Mouse (Mus musculus) CD4-positive, CD25-positive, alpha-beta regulatory T cell, adult 4 months (primary cell): ENCODE results near the gene Mars. TPM values are rescaled to one million over a fixed set of nuclear protein-coding genes. Genes with fewer than 3 reads are reported as not detected.

Experiments used
- ATAC-seq: one replicate; pipeline ENCODE4 v1.8.0; 2017
- polyA plus RNA-seq, 2 experiments: library from polyadenylated mRNA; unstranded; fragments of 100-300 nt; shearing (Covaris generic); gene quantifications; one replicate each; pipeline ENCODE4 v1.2.1; 2017

The Mars gene
- polyA plus RNA-seq, 2 experiments from 2014 or later = 20.4 to 33.2 TPM

DNA sequence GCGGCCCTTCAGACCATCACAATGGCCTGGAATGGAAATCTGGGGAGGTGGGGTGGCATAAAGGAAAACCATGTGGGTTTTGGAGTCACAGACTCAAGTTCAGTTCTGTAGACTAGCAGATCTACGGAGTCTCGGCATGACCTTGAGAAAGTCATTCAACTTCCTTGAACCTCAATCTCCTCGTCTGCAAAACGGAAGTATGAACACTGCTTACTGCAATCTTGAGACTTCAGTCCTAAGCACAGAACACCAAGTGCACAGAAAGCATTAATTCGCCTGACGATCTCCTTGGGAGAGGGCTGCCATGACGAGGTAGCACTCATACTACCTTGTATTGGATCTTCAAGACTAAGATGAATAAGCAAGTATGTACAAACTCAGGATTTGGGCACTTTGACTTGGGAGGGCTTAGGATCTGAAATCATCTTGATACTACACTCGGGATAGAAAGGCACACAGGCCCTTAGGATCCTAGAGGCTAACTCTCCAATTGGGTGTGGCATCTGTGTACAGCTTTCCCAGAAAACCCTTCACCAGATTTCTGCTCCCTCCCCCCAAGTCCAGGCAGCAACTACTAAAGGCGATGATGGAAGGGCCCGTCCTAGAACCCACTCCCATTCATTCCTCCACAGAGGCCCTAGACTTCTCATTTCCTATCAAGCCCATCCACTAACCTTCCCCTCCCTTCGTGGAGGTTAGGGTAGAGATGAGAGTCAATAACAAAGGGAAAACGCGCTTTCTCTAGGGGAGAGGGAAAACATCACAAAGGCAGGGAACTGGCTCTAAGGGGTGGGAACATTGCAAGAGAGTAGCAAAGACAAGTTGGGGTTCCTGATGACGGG lies 49.7 kb downstream of the Mars start:
- ATAC-seq = no peak

DNA sequence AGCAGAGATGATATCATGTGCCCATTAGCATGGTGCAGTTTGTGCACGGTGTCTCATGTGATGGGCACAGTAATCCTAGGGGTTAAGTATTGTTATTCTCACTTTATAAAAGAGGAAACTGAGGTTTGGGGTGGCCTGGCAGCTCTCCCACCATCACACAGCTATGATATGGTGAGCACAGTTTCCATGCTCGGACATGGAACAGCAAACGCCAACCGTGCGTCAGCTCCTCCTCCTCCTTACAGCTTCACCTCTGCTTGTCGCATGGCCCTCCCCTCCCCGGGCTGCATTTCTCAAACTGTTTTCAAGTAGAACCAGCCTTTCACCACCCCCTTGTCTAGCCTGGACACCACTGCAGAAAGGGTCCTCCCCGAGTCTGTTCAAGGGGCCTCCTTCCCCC lies 53.1 kb downstream of the Mars start:
- no peak for ATAC-seq

DNA sequence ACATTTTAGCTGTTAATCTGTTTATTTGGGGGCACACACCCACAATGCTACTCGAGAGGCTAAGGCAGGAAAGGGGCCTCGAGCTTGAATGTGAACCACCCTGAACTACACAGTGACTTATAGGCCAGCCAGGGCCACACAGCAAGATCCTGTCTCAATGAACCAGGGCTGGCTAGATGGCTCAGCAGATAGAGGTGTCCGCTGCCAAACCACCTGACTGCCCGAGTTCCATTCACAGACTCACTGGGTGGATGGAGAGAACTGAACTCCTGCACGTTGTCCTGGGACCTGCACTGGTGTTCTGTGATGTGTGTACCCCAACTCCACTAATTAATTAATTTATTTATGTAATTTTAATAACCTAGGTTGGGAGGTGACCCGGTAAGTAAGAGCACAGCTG lies 53.8 kb downstream of the Mars start:
- no peak for ATAC-seq

DNA sequence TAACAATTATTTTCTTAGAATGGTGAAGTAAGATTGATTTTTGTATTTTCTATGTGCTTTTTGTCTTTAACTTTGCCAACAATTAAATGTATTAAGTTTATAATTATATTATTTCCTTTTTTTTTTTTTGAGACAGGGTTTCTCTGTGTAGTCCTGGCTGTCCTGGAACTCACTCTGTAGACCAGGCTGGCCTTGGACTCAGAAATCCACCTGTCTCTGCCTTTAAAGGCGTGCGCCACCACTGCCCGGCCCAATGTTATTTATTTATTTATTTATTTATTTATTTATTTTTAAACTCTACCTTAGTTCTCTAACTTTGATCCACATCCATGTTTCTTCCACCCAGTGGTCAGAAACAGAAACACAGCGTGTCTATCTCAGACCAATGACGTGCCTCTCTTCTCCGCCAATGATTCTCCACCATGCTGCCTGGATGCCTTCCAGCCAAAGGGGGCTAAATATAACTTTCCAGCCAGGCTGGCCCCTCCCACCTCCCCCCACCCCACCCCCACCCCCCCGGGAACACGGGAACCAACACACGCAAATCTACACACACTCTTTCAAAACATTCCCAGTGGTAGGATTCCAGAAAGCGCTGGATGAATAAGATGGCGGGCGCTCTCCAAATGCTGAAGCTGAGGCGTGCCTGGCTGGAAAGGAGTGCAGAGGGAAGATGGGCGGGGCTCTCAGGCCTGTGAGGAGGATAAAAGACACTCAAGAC lies 55.8 kb downstream of the Mars start:
- no peak for ATAC-seq

DNA sequence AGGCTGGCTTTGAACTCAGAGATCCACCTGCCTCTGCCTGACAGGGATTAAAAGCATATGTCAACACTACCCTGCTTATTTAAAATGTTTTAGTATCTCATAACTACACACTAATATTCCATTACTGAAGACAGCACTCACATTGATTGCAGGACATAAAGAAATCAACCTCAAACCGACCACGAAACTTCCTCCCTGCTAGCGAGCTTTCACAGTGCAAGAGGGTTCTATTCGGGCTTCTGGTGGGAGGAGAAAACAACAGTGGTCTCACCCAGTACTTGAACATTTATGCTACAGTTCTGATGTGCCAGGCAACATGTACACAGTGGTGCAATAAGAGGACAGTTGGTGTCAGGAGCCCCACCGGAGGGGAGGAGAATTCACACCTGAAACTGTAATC lies 60.8 kb downstream of the Mars start:
- ATAC-seq = no peak

Other genes starting within 250 kb of the Mars start
- 100 to 1,000 TPM; 294 to 347 TPM for gene Cdk4, start 248.3 kb downstream of the Mars start, polyA plus RNA-seq
- 100 to 1,000 TPM in 1 of 2 experiments, 10 to 100 TPM in 1; 87.4 to 109 TPM for gene Tspan31, start 241.5 kb downstream of the Mars start, polyA plus RNA-seq
- gene Agap2, start 236.5 kb downstream of the Mars start, polyA plus RNA-seq = 10 to 100 TPM; 29.8 to 34.6 TPM
- gene Os9, start 190.7 kb downstream of the Mars start, polyA plus RNA-seq = 100 to 1,000 TPM in 1 of 2 experiments, 10 to 100 TPM in 1; 78.1 to 142 TPM
- 100 to 1,000 TPM; 166 to 206 TPM for gene B4galnt1, start 146.6 kb downstream of the Mars start, polyA plus RNA-seq
- gene Slc26a10, start 131.1 kb downstream of the Mars start, polyA plus RNA-seq = 1 to 10 TPM; 2.6 to 2.8 TPM
- gene Arhgef25, start 121.7 kb downstream of the Mars start, polyA plus RNA-seq = under 1 TPM in 1 of 2 experiments, not detected in 1; 0.38 TPM
- 10 to 100 TPM; 39.4 to 42.2 TPM for gene Dtx3, start 116.1 kb downstream of the Mars start, polyA plus RNA-seq
- gene Pip4k2c, start 100.2 kb downstream of the Mars start, polyA plus RNA-seq = 10 to 100 TPM; 24.2 to 39.3 TPM
- gene Kif5a, start 48.4 kb downstream of the Mars start, polyA plus RNA-seq = not detected
- 10 to 100 TPM; 43.8 to 48.0 TPM for gene Dctn2, start 45.4 kb downstream of the Mars start, polyA plus RNA-seq
- gene Mbd6, start 22.8 kb downstream of the Mars start, polyA plus RNA-seq = 10 to 100 TPM in 1 of 2 experiments, 1 to 10 TPM in 1; 4.0 to 14.7 TPM
- gene Arhgap9, start 10.2 kb upstream of the Mars start, polyA plus RNA-seq = 100 to 1,000 TPM in 1 of 2 experiments, 10 to 100 TPM in 1; 92.4 to 118 TPM
- under 1 TPM; 0.19 to 0.75 TPM for gene Gli1, start 30.2 kb upstream of the Mars start, polyA plus RNA-seq
- not detected for gene Inhbe, start 42.6 kb upstream of the Mars start, polyA plus RNA-seq
- gene Inhbc, start 58.6 kb upstream of the Mars start, polyA plus RNA-seq = not detected
- 10 to 100 TPM; 12.8 to 17.3 TPM for gene R3hdm2, start 68.5 kb upstream of the Mars start, polyA plus RNA-seq
- gene Stac3, start 189.9 kb upstream of the Mars start, polyA plus RNA-seq = 1 to 10 TPM; 1.0 to 1.2 TPM
- not detected for gene Ndufa4l2, start 203.2 kb upstream of the Mars start, polyA plus RNA-seq
- 10 to 100 TPM; 55.4 to 78.3 TPM for gene Shmt2, start 210.7 kb upstream of the Mars start, polyA plus RNA-seq
- gene Nxph4, start 222.8 kb upstream of the Mars start, polyA plus RNA-seq = not detected